Mouse (Mus musculus): ENCODE results near the gene Paqr4.

Gene Paqr4

DNA sequence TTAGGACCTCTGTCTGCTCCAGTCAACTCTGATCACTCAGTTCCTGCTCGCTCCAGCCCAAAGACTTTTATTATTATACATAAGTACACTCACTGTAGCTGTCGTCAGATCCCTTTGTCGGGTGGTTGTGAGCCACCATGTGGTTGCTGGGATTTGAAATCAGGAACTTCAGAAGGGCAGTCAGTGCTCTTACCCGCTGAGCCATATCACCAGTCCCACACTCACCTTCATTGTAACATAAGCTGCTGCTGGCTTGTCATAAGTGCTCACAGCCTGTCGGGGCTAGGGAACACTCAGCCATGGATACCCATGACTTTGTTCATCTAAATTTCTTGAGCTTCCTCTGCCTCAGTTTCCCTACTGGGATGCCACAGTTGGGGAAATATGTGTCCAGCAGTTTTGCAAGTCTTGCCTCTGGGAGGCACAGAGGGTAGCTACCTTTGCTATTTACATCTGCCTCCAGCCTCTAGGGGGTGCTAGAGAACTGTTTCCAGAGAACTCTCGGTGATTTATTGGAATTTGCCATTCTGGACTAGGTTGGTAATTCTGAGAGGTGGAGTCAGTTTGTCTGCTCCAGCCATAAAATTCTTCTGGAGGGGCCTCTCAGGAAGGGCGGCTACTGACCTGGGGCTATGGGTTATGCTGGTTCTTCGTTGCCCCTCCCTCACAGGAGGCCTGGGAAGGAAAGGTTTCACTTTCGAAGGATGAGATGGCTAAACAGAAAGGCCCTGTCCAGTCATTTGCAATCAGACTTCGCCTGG lies 8.1 kb upstream of the Paqr4 start:
- DNase-seq = peak; percentile 88

GRCm38 (mm10) chr17:23748026-23748425 lies 7.4 kb upstream of the Paqr4 start:
- DNase-seq = no peak

- DNase-seq = no peak
These were observed 6.8 kb upstream of the Paqr4 start for GRCm38 (mm10) chr17:23747471-23747870.

- DNase-seq = no peak
These were observed 6.1 kb upstream of the Paqr4 start for GRCm38 (mm10) chr17:23746767-23747166.

GRCm38 (mm10) chr17:23746311-23746710 lies 5.6 kb upstream of the Paqr4 start:
- no peak for DNase-seq

DNA sequence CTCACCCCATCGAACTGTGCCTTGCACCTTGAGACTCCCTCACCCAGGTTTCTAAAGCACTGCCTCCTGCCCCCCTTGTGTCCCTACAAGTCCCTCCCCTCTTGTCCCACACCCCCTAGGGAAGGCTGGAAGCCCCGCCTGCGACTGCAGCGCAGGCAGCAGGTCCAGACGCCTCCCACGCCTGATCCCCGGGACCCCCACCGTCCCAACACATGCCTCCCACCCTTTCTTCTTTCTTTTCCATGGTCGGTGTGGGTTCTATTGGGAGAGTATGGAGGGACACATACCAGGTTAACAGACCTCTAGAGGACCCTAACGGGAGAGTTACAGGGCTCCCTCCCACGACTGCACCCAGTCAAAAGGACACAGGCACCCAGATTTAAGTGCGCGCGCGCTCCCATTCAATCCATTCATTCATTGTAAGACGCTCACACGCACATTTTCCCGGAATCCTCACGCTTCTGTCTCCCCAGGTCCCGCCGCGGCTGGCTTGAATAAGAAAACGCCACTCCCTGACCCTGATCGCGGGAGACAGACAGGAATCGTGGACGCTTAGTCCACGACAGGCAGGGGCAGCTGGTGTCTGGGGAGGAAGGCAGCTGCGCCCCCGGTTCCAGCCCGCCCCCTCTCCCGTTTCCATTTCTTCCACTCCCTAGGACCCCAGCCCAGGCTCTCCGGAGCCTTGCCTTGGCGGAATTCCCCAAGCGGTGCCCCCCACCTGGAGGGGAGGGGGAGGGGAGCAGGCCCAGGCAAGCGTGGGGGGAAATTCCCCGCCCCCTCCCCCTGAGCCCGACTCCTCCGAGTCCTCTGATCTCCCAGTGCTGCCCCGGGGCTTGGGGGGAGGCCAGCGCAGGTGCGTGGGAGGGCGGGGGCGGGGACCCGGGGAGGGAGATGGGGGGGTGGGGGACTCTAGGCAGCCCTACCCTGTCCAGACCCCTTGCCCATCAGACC lies 4.9 kb upstream of the Paqr4 start, which contains the start of gene Kremen2:
TSS of gene Kremen2 (minus strand) at position 533 of the 951 bp plus-strand sequence.
- DNase-seq = peak; percentile 48

GRCm38 (mm10) chr17:23744651-23745050 lies 4.0 kb upstream of the Paqr4 start:
- no peak for DNase-seq

GRCm38 (mm10) chr17:23744076-23744475 lies 3.4 kb upstream of the Paqr4 start:
- DNase-seq = no peak

GRCm38 (mm10) chr17:23742941-23743340 lies 2.3 kb upstream of the Paqr4 start:
- no peak for DNase-seq

DNA sequence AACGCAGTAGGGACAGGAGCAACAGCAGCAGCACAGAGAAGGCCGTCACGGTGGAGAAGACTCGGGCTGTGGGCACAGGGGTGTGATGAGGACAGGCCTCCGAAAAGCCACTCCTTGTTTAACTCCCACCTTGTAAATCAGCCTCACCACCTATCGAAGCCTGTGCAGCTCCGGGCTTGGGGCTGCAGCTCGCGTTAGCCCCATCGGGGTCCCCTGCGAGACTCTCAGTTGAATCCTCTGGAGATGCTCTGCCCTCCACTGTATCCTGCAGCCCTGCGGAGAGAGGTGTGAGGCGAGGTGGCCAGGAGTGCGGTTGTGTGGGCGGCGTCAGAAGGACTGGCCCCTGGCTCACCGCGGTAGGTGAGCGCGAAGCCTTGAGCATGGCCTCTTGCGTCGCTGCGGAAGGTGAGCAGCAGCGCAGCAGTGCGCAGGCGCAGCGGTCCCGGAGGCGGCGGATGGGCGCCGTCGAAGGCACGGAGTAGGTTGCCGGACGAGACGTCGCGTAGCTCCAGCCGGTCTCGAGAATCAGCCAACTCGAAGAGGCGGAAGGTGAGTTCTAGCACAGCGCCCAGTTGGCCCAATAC lies 1.6 kb upstream of the Paqr4 start:
- no peak for DNase-seq

- DNase-seq = no peak
These were observed 917 bp upstream of the Paqr4 start for GRCm38 (mm10) chr17:23741359-23742209.

DNA sequence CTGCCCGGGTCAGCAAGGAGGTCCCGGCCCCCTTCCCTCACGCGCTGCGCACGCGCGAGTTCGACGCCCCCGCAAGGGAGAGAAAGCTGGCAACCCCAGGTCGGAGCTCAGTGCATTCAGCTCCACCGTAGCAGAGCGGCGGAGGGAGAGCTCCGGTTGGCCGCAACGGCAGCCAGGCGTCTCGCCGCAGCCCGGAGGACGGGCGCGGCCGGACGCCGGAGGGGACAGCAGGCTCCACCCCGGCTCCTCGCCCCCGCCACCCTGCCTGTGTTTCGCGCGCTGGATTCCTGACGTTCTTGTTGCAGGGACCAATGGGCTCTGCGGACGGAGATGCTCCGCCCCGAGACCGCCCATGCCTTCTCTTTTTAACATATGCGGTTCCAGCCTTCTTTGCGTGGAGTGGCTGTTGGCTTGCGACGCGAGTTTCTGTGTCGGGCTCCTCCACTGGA lies 507 bp downstream of the Paqr4 start:
- peak; percentile 93 for DNase-seq

GRCm38 (mm10) chr17:23739202-23740135 lies 1.2 kb downstream of the Paqr4 start:
- DNase-seq = peak; percentile 49

DNA sequence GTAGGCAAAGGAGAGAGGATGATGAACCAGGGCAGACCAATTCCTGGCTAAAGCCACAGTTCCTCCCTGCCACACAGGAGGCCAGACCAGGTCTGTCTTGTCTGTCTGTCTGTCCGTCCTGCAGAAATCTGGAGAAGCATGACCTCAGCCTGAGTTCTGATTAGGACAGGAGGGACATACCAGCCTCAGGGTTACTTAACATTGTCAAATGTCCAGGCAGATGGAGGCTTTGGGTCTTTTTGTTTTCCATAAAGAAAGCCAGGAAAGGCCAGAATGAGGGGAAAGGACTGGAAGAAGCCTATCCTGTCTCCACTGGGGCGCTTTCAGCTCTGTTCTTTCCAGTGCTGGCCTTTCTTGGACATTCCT lies 1.8 kb downstream of the Paqr4 start:
- DNase-seq = no peak

- no peak for DNase-seq
These were observed 2.9 kb downstream of the Paqr4 start for GRCm38 (mm10) chr17:23737493-23738445.

DNA sequence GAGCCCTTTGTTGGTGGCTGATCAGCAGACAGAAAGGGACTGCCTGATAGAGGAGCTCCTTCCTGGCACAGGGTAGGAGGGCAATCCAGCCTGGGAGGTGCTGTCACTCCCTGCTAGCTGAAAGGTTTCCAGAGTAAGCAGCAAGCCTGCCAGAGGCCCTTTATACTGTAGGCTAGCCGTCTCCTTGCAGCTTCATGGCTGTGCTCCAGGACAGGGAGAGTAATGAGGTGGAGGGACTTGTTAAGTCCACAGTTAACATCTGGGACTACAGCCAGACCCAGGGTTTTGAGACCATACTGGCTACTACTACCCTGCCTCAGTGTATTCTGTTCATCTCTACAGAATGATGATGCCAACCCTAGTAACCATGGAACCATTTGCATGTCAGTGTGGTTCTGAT lies 6.3 kb downstream of the Paqr4 start:
- no peak for DNase-seq

DNA sequence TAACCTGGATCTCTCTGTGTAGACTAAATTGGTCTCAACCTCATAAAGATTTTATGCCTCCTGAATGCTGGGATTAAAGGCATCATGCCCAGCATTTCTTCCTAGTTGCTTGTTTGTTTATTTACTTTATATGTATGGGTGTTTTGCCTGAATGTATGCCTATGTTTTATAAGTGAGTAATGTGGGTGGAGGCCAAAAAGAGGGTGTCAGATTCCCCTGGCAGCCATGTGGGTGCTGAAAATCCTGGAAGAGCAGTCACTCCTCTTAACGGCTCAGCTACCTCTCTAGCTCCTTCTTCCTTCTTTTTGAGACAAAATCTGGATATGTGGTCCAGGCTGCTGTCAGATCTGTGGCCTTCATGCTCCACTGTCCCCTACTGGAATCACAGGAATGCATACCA lies 10.2 kb downstream of the Paqr4 start:
- no peak for DNase-seq

GRCm38 (mm10) chr17:23726758-23727142 lies 13.9 kb downstream of the Paqr4 start:
- DNase-seq = peak; percentile 87

GRCm38 (mm10) chr17:23725999-23726757 lies 14.5 kb downstream of the Paqr4 start, which contains the start of gene Pkmyt1:
TSS of gene Pkmyt1 (plus strand) at chr17:23726336.
- DNase-seq = peak; percentile 99
